Mouse (Mus musculus) small intestine, adult 2 months (tissue): ENCODE results near the gene Pax8.

ENCODE experiments used
- CTCF ChIP-seq: fragments of 200-500 bp; IDR thresholded peaks from 2 replicates; pipeline ENCODE4 v1.5.1; 2012; ENCODE audit warnings: low read depth, mild to moderate bottlenecking, control low read depth, inconsistent platforms, low read length, moderate library complexity, mixed read lengths; ENCODE audit not compliant: insufficient replicate concordance, insufficient read length; ENCODE audit errors: extremely low read depth
- POLR2A ChIP-seq: fragments of 200-500 bp; IDR thresholded peaks from 2 replicates; pipeline ENCODE4 v1.6.1; 2012; ENCODE audit warnings: low read depth, mild to moderate bottlenecking, control low read depth, inconsistent platforms, low read length, moderate library complexity

DNA sequence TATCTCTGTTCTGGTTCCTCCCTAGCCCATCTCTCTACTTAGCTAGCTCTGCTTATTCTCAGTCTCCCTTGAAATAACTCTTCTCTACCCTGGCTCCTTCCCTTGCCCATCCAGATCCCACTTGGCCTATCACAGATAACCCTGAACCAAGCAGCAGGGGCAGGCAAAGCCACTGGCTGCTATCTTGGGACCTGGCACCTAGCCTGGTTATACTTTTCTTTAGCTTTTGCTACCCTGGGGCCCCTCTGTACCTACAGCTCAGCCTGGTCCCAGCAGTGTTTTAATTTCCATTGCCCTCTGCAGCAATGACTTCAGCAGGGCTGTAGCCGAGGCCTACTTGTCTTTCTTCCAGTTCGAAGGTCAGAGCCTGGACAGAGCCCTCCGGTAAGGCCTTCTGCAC, 74.7 kb downstream of the Pax8 start:
- TF ChIP-seq CTCF (no peak), POLR2A (no peak)
